Mouse (Mus musculus): ENCODE data around the gene Gal3st1. TPM values are rescaled to one million over a fixed set of nuclear protein-coding genes. Genes with fewer than 3 reads are reported as not detected.
A peak's percentile ranks its signal among the peaks of the same experiment; 100 is the strongest.
"Not testable (repeated sequence)": the region's sequence is repeated elsewhere in the genome, so short reads cannot be mapped to it uniquely, and the experiment has no call there.

The Gal3st1 gene
- 1.5 and 2.0 TPM in 2 replicates for polyA plus RNA-seq (2015; fragmentation: Nextera tagmentation; extraction: Ambion mirVana)

- Histone ChIP-seq H3K4me1 (peaks cover 6% of the 10 kb centered on the region), H3K9ac (replicated peaks) (peak within 1 kb of the TSS; percentile 43), H3K4me2 (replicated peaks) (peak within 1 kb of the TSS; percentile 57), H3K9me3 (no peaks in the 10 kb centered on the region), H3K4me3 (peak within 1 kb of the TSS; percentile 41), H3K27ac (replicated peaks) (no peak within 1 kb of the TSS), H3K27me3 (peaks cover 11% of the 10 kb centered on the region; the same call in 1 of the 2 replicates), H3K36me3 (peaks cover 16% of the 10 kb centered on the region)
- WGBS = under 1% methylated on average over 30 of the region's 37 CpGs
- ATAC-seq (replicated peaks) = peak; percentile 74
These were observed at the start of gene Gal3st1 for GRCm38 (mm10) chr11:3983291-3983862. TSS of gene Gal3st1 (plus strand) at chr11:3983636.

- Histone ChIP-seq H3K27ac (replicated peaks) (no peak overlapping the region), H3K4me3 (no peak overlapping the region), H3K9ac (replicated peaks) (no peak overlapping the region), H3K27me3 (no peaks in the 10 kb centered on the region; the same call in 1 of the 2 replicates), H3K36me3 (no peaks in the 10 kb centered on the region), H3K9me3 (no peaks in the 10 kb centered on the region), H3K4me2 (replicated peaks) (no peak overlapping the region), H3K4me1 (peaks cover 25% of the 10 kb centered on the region)
- ATAC-seq (replicated peaks) = no peak
- WGBS = 92% methylated on average over 9 of the region's 9 CpGs
These were observed 49.6 kb upstream of the Gal3st1 start for GRCm38 (mm10) chr11:3933756-3934285.

- H3K4me2 ChIP-seq (replicated peaks) = no peak overlapping the region
- H3K9ac ChIP-seq (replicated peaks) = no peak overlapping the region
- whole genome bisulfite sequencing = 74% methylated on average over 4 of the region's 4 CpGs
- no peak for ATAC-seq (replicated peaks)
- no peak overlapping the region for H3K4me3 ChIP-seq
- no peaks in the 10 kb centered on the region; the same call in 1 of the 2 replicates for H3K27me3 ChIP-seq
- H3K4me1 ChIP-seq = peaks cover 25% of the 10 kb centered on the region
- H3K9me3 ChIP-seq = no peaks in the 10 kb centered on the region
- H3K27ac ChIP-seq (replicated peaks) = no peak overlapping the region
- no peaks in the 10 kb centered on the region for H3K36me3 ChIP-seq
These were observed 48.3 kb upstream of the Gal3st1 start for GRCm38 (mm10) chr11:3935135-3935534.

- no peak overlapping the region for H3K9ac ChIP-seq (replicated peaks)
- H3K4me2 ChIP-seq (replicated peaks) = no peak overlapping the region
- 69% methylated on average over 3 of the region's 3 CpGs for WGBS
- H3K36me3 ChIP-seq = no peaks in the 10 kb centered on the region
- no peak overlapping the region for H3K4me3 ChIP-seq
- H3K27me3 ChIP-seq = no peaks in the 10 kb centered on the region
- H3K27ac ChIP-seq (replicated peaks) = 0 out of 2 replicates have a peak overlapping the region, but pooled peaks have one; percentile 17
- no peaks in the 10 kb centered on the region for H3K9me3 ChIP-seq
- H3K4me1 ChIP-seq = peaks cover 16% of the 10 kb centered on the region
- ATAC-seq (replicated peaks) = peak; percentile 47
These were observed 47.1 kb upstream of the Gal3st1 start for GRCm38 (mm10) chr11:3936318-3936717.

- H3K36me3 ChIP-seq = no peaks in the 10 kb centered on the region
- no peaks in the 10 kb centered on the region for H3K9me3 ChIP-seq
- peaks cover 7% of the 10 kb centered on the region; the same call in 1 of the 2 replicates for H3K4me1 ChIP-seq
- no peak for ATAC-seq (replicated peaks)
- no peak overlapping the region for H3K4me3 ChIP-seq
- no peak overlapping the region for H3K9ac ChIP-seq (replicated peaks)
- H3K27ac ChIP-seq (replicated peaks) = no peak overlapping the region
- 81% methylated on average over 13 of the region's 13 CpGs for WGBS
- H3K27me3 ChIP-seq = no peaks in the 10 kb centered on the region
- no peak overlapping the region for H3K4me2 ChIP-seq (replicated peaks)
These were observed 46.0 kb upstream of the Gal3st1 start for GRCm38 (mm10) chr11:3937321-3937874.

GRCm38 (mm10) chr11:3941371-3941770, 42.1 kb upstream of the Gal3st1 start:
- Histone ChIP-seq H3K4me3 (no peak overlapping the region), H3K4me2 (replicated peaks) (no peak overlapping the region), H3K27me3 (no peaks in the 10 kb centered on the region), H3K9ac (replicated peaks) (no peak overlapping the region), H3K36me3 (no peaks in the 10 kb centered on the region), H3K9me3 (no peaks in the 10 kb centered on the region), H3K27ac (replicated peaks) (no peak overlapping the region), H3K4me1 (no peaks in the 10 kb centered on the region)
- ATAC-seq (replicated peaks) = no peak
- WGBS = 88% methylated on average over 7 of the region's 7 CpGs

GRCm38 (mm10) chr11:3946386-3946785, 37.0 kb upstream of the Gal3st1 start:
- no peaks in the 10 kb centered on the region for H3K4me1 ChIP-seq
- 2% methylated on average over 1 of the region's 1 CpGs for WGBS
- no peak overlapping the region for H3K27ac ChIP-seq (replicated peaks)
- no peaks in the 10 kb centered on the region for H3K36me3 ChIP-seq
- no peaks in the 10 kb centered on the region for H3K27me3 ChIP-seq
- H3K9me3 ChIP-seq = no peaks in the 10 kb centered on the region
- no peak overlapping the region for H3K4me2 ChIP-seq (replicated peaks)
- no peak for ATAC-seq (replicated peaks)
- H3K4me3 ChIP-seq = no peak overlapping the region
- H3K9ac ChIP-seq (replicated peaks) = no peak overlapping the region

- not testable (repeated sequence) for H3K9me3 ChIP-seq; H3K27ac ChIP-seq (replicated peaks); H3K4me1 ChIP-seq; H3K36me3 ChIP-seq; H3K4me2 ChIP-seq (replicated peaks); H3K27me3 ChIP-seq; ATAC-seq (replicated peaks); H3K9ac ChIP-seq (replicated peaks); H3K4me3 ChIP-seq
- WGBS = 72% methylated on average over 5 of the region's 5 CpGs
These were observed 28.6 kb upstream of the Gal3st1 start for GRCm38 (mm10) chr11:3954876-3955275.

GRCm38 (mm10) chr11:3955371-3955770, 28.1 kb upstream of the Gal3st1 start:
- 69% methylated on average over 4 of the region's 4 CpGs for WGBS
- not testable (repeated sequence) for H3K4me2 ChIP-seq (replicated peaks); H3K4me1 ChIP-seq; H3K27me3 ChIP-seq; ATAC-seq (replicated peaks); H3K9me3 ChIP-seq; H3K9ac ChIP-seq (replicated peaks); H3K36me3 ChIP-seq; H3K27ac ChIP-seq (replicated peaks); H3K4me3 ChIP-seq

- no peak overlapping the region for H3K4me3 ChIP-seq
- peaks cover 16% of the 10 kb centered on the region for H3K4me1 ChIP-seq
- H3K4me2 ChIP-seq (replicated peaks) = no peak overlapping the region
- H3K9me3 ChIP-seq = no peaks in the 10 kb centered on the region
- WGBS = 38% methylated on average over 2 of the region's 2 CpGs
- no peaks in the 10 kb centered on the region for H3K27me3 ChIP-seq
- H3K27ac ChIP-seq (replicated peaks) = no peak overlapping the region
- H3K9ac ChIP-seq (replicated peaks) = no peak overlapping the region
- no peak for ATAC-seq (replicated peaks)
- H3K36me3 ChIP-seq = no peaks in the 10 kb centered on the region
These were observed 22.5 kb upstream of the Gal3st1 start for GRCm38 (mm10) chr11:3960901-3961300.

- Histone ChIP-seq H3K9ac (replicated peaks) (no peak overlapping the region), H3K27me3 (no peaks in the 10 kb centered on the region), H3K27ac (replicated peaks) (no peak overlapping the region), H3K4me1 (peaks cover 16% of the 10 kb centered on the region), H3K4me2 (replicated peaks) (no peak overlapping the region), H3K9me3 (no peaks in the 10 kb centered on the region), H3K36me3 (no peaks in the 10 kb centered on the region), H3K4me3 (no peak overlapping the region)
- 74% methylated on average over 3 of the region's 3 CpGs for WGBS
- ATAC-seq (replicated peaks) = no peak
These were observed 21.7 kb upstream of the Gal3st1 start for GRCm38 (mm10) chr11:3961761-3962160.

- Histone ChIP-seq H3K4me1 (peaks cover 16% of the 10 kb centered on the region), H3K9ac (replicated peaks) (no peak overlapping the region), H3K4me2 (replicated peaks) (peak overlapping the region; percentile 72), H3K27ac (replicated peaks) (peak overlapping the region; percentile 50; the same call in 1 of the 2 replicates), H3K9me3 (no peaks in the 10 kb centered on the region), H3K36me3 (peaks cover under 1% of the 10 kb centered on the region), H3K4me3 (peak overlapping the region; percentile 89), H3K27me3 (no peaks in the 10 kb centered on the region)
- WGBS = 87% methylated on average over 10 of the region's 10 CpGs
- peak; percentile 35 for ATAC-seq (replicated peaks)
These were observed 20.3 kb upstream of the Gal3st1 start for GRCm38 (mm10) chr11:3963155-3963554.

All from forebrain, embryonic 15.5 days (tissue).